In genomic region chr10:70846281-70847168, GRCm38 (mm10) we compare ENCODE assay signal across 19 mouse cellular contexts.
DNase-seq lines count a peak whose midpoint lies in the region; ATAC-seq lines count a peak whose summit lies in the region.
"Had no signal": no experiment of that assay in that cellular context is flagged by ENCODE, and none has a peak within 500 bp of the region (broad histone marks: within the 10 kb centered on the region; RNA-seq: fewer than 3 reads in every experiment).

No protein-coding gene starts in this region.

- peak; percentile 74 for ATAC-seq in frontal cortex, adult (ENCODE audit: low TSS enrichment)
- ATAC-seq: CD4-positive, CD25-positive, alpha-beta regulatory T cell, adult 4 months; forebrain, embryonic 14.5 days; forebrain, postnatal 0 days; intestine, embryonic 15.5 days had no signal

- DNase-seq in frontal cortex, postnatal 25 days (ENCODE audit: low spot score in 2 of 2), result no peak
- DNase-seq in 3134 (ENCODE audit: extremely low read depth, insufficient read length, low spot score) (peak; percentile 15), ES-CJ7 (ENCODE audit: low read depth, low spot score) (peak; percentile 86), ZHBTc4 (ENCODE audit: low read depth, low spot score) (peak; percentile 94)
- no peak for DNase-seq in spleen, adult 12 weeks (ENCODE audit: low spot score)
- DNase-seq in cerebellum, adult 11-12 months, result no peak
- DNase-seq: adrenal gland, postnatal 14 days; cerebellum, adult 18-20 months; cerebellum, adult 9-10 months; cerebellum, postnatal 14 days; forebrain, postnatal 0 days; gastrocnemius, postnatal 10 days; gastrocnemius, postnatal 36 days; heart, adult 2 months; kidney, adult 11 months had no signal

Comparison
In these comparisons a context has a peak if more than half of its experiments do, and no peak if none do; other contexts are left out.
1. DNase-seq: peak in 3134 (single experiment), ES-CJ7 (single experiment) and ZHBTc4 (single experiment); none in frontal cortex, postnatal 25 days (0 of 2), spleen, adult 12 weeks (single experiment) and cerebellum, adult 11-12 months (single experiment).